Mouse (Mus musculus) lung, embryonic 16.5 days (tissue): Measurements from ENCODE around the gene Gm3573. TPM values are rescaled to one million over a fixed set of nuclear protein-coding genes. Genes with fewer than 3 reads are reported as not detected.
"Not testable (repeated sequence)": the region's sequence is repeated elsewhere in the genome, so short reads cannot be mapped to it uniquely, and the experiment has no call there.

Experiments
- ATAC-seq: fragments of 200-750 bp; cut with Nextera tagmentation; 2 replicates; pipeline ENCODE4 v1.8.0; 2017; ENCODE audit warnings: low read depth, mild to moderate bottlenecking, moderate library complexity
- H3K27ac ChIP-seq: fragments of 300-500 bp; sonication (generic); 2 replicates; pipeline ENCODE4 v1.5.1; 2014; ENCODE audit warnings: mild to moderate bottlenecking, control low read depth, low read length
- H3K27me3 ChIP-seq: fragments of 300-500 bp; sonication (generic); 2 replicates; pipeline ENCODE4 v1.6.1; 2014; ENCODE audit warnings: low read depth, low read length, mixed read lengths; ENCODE audit not compliant: control insufficient read depth, insufficient read depth
- H3K36me3 ChIP-seq: fragments of 300-500 bp; sonication (generic); 2 replicates; pipeline ENCODE4 v1.6.1; 2014; ENCODE audit warnings: low read length; ENCODE audit not compliant: control insufficient read depth, insufficient read depth
- H3K4me1 ChIP-seq: fragments of 300-500 bp; sonication (generic); replicated peaks from 2 replicates; pipeline ENCODE4 v1.6.1; 2014; ENCODE audit warnings: low read length, mixed read lengths; ENCODE audit not compliant: control insufficient read depth, insufficient read depth
- H3K4me2 ChIP-seq: fragments of 300-500 bp; sonication (generic); 2 replicates; pipeline ENCODE4 v1.6.1; 2014; ENCODE audit warnings: low read depth, low read length, control low read depth
- H3K4me3 ChIP-seq: fragments of 300-500 bp; sonication (generic); 2 replicates; pipeline ENCODE4 v1.5.1; 2014; ENCODE audit warnings: mild to moderate bottlenecking, low read length, control low read depth
- H3K9ac ChIP-seq: fragments of 300-500 bp; sonication (generic); 2 replicates; pipeline ENCODE4 v1.6.1; 2014; ENCODE audit warnings: low read length, control low read depth
- H3K9me3 ChIP-seq: fragments of 300-500 bp; sonication (generic); 2 replicates; pipeline ENCODE4 v1.6.1; 2016; ENCODE audit warnings: low read length; ENCODE audit not compliant: control insufficient read depth
- WGBS: fragments of 180-500 bp; shearing (Covaris S2); extraction: QIAGEN DNeasy Blood & Tissue Kit; methylation state at CpG from one replicate; pipeline ENCODE4 v1.1.7; 2014; 5-methylcytosine and 5-hydroxymethylcytosine counted together
- polyA plus RNA-seq: library from polyadenylated mRNA; unstranded; fragments of >200 nt; fragmentation: Nextera tagmentation; extraction: Ambion mirVana; gene quantifications from 2 replicates; pipeline ENCODE4 v1.2.1, GENCODE M21; 2015

Gene Gm3573
- polyA plus RNA-seq, result not detected in 2 replicates

DNA sequence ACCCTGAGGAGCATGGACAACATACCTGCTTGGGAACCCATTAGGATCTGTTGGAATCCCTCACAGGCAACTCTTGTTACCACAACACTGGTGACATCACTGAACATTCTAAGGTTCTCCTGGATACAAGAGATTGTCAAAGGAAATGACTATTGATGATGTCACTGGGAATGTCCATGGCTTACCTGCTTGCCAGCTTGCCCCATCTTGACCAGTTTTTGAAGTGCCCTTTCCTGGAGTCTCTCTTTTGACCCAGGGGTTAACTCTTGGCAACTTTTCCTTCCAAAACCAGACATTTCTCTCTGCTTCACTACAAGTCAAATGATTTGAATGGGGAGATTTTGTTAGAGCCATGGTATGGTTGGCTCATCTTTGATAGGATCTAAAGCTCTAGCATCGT lies at the start of gene Gm3573:
Gene Gm3573 (minus strand): TSS at position 101 of the 400 bp plus-strand sequence.
- not testable (repeated sequence) for H3K27me3 ChIP-seq, H3K4me1 ChIP-seq, H3K9me3 ChIP-seq, ATAC-seq, H3K9ac ChIP-seq, H3K27ac ChIP-seq, H3K4me3 ChIP-seq, H3K4me2 ChIP-seq, H3K36me3 ChIP-seq
- no CpG with 5 or more reads among the region's 1 CpGs for WGBS

DNA sequence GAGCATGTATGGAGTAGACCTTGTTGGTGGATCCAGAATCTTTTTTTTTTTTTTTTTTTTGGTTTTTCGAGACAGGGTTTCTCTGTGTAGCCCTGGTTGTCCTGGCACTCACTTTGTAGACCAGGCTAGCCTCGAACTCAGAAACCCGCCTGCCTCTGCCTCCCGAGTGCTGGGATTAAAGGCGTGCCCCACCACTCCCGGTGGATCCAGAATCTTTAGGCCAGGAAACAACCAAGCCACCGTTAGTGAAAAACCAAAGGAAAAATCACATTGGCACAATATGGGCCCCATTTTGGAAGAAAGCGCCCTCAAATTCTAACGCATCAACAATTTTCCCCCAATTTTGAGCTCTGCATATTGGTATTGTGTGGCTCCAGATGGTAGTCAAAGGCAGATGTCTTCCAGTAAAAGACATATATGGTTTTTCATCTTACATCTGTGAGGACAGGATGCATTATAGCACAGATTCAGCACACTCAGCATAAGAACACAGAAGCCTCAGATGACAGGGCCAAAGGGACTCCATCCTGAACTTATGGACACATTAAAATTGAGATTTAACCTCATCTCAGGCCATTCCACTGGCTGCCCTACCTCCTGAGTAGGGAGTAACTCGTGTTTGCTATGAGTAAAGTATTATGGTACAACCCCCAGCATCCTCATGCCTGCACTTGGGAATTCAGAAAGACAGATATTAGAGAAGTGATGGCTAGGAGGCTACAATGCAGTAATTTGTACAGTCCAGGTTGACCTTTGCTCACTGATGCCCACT lies 26.4 kb upstream of the Gm3573 start:
- H3K9ac ChIP-seq, H3K9me3 ChIP-seq, H3K4me1 ChIP-seq, H3K4me3 ChIP-seq, H3K4me2 ChIP-seq, H3K27ac ChIP-seq, H3K36me3 ChIP-seq, ATAC-seq, H3K27me3 ChIP-seq: not testable (repeated sequence)
- 69% methylated on average over 8 of the region's 10 CpGs for WGBS

DNA sequence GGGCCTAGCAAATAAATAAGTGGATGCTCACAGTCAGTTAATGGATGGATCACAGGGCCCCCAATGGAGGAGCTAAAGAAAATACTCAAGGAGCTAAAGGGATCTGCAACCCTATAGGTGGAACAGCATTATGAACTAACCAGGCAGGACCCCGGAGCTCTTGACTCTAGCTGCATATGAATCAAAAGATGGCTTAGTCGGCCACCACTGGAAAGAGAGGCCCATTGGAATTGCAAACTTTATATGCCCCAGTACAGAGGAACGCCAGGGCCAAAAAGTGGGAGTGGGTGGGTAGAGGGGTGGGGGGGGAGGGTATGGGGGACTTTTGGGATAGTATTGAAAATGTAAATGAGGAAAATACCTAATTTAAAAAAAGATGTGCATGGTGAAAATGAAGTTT lies 6.7 kb downstream of the Gm3573 start:
- 79% methylated on average over 3 of the region's 3 CpGs for WGBS
- not testable (repeated sequence) for H3K4me2 ChIP-seq, H3K27me3 ChIP-seq, H3K36me3 ChIP-seq, ATAC-seq, H3K9me3 ChIP-seq, H3K9ac ChIP-seq, H3K27ac ChIP-seq, H3K4me3 ChIP-seq, H3K4me1 ChIP-seq

DNA sequence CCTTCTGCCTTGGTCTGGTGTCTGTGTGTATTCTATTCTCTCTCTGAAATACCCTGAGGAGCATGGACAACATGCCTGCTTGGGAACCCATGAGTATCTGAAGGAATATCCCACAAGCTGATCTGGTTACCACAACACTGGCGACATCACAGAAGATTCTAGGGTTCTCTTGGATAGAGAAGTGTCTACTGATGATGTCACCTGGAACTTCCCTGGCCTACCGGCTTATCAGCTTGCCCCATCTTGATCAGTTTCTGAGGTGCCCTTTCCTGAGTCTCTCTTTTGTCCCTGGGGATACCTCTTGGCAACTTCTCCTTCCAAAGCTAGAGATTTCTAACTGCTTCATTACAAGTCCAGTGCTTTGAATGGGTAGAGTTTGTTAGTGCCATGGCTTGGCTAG lies 28.1 kb downstream of the Gm3573 start, which contains the start of gene Gm17027:
Gene Gm17027 (minus strand): TSS at position 101 of the 400 bp plus-strand sequence.
- not testable (repeated sequence) for H3K4me1 ChIP-seq, H3K36me3 ChIP-seq, H3K9ac ChIP-seq, H3K27ac ChIP-seq, ATAC-seq, H3K4me3 ChIP-seq, H3K9me3 ChIP-seq, H3K4me2 ChIP-seq, H3K27me3 ChIP-seq
- WGBS, result 85% methylated on average over 1 of the region's 2 CpGs

Other genes starting within 250 kb of the Gm3573 start
- not detected in 2 replicates for gene 1700024B05Rik, start 246.8 kb downstream of the Gm3573 start, polyA plus RNA-seq
- not detected in 2 replicates for gene Gm6401, start 222.9 kb downstream of the Gm3573 start, polyA plus RNA-seq
- not detected in 2 replicates for gene Gm3543, start 207.5 kb downstream of the Gm3573 start, polyA plus RNA-seq
- gene Gm7951, start 73.4 kb downstream of the Gm3573 start, polyA plus RNA-seq, result not detected in 2 replicates
- not detected in 2 replicates for gene Gm17027, start 28.2 kb downstream of the Gm3573 start, polyA plus RNA-seq
- not detected in 2 replicates for gene Gm17026, start 69.3 kb upstream of the Gm3573 start, polyA plus RNA-seq
- not detected in 2 replicates for gene Gm9611, start 106.6 kb upstream of the Gm3573 start, polyA plus RNA-seq
- not detected in 2 replicates for gene Gm7995, start 119.4 kb upstream of the Gm3573 start, polyA plus RNA-seq
- not detected in 2 replicates for gene Gm8005, start 248.9 kb upstream of the Gm3573 start, polyA plus RNA-seq